Mouse (Mus musculus): ENCODE results near the gene Sorbs2.
"Not testable (repeated sequence)": the region's sequence is repeated elsewhere in the genome, so short reads cannot be mapped to it uniquely, and the experiment has no call there.

Gene Sorbs2

GRCm38 (mm10) chr8:45858391-45858790 lies 350.8 kb downstream of the Sorbs2 start:
- DNase-seq: no peak

DNA sequence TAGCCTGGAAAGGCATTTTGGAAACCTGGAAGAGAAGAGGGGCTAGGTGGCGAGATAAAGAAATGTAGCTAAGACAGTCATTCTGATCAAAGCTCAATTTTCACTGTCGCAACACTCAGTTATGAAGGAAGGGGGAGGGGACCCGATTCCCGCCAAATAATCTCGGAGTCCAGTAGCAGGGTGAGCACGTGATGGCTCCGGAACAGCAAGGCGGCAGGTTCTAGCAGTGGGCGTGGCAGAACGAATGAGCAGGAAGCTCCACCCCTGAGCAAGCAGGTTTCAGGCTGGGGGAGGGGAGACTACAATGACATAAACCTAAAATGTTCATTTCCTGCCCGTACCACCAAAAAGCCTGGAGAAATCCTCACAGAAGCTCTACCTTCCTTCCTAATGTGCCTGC lies 364.0 kb downstream of the Sorbs2 start:
- DNase-seq: not testable (repeated sequence)

GRCm38 (mm10) chr8:45872077-45872476 lies 364.5 kb downstream of the Sorbs2 start:
- DNase-seq: no peak

DNA sequence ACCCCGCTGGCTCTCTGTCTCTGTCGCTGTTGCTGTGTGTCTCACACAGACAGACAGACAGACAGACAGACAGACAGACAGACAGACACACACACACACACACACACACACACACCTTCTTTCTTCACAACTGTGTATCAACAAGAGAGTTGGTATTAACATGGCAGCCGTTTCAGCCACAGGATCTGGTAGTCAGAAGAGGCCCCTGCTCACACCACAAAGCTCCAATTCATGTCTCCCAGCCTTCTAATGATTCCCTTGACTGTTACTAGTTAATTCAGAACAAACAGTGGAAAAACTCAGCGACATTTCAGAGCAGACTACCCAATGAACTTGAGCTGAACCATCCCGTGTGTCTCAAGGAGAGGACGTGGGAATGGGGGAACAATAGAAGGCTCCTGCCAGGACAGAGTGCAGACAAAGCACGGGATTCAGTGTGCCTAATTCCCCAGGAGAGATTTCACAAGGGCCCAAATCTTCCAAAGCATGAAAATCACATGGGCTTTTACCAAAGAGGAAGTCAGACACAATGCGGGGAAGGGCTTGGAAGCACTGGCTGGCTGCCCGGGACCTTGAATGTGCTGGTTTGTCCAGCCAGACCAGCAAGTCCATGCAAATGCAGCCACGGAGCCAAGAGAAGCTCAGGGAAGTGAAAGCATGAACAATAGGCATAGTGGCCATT lies 367.5 kb downstream of the Sorbs2 start:
- DNase-seq: peak in 1 of 2 experiments; percentile 11

DNA sequence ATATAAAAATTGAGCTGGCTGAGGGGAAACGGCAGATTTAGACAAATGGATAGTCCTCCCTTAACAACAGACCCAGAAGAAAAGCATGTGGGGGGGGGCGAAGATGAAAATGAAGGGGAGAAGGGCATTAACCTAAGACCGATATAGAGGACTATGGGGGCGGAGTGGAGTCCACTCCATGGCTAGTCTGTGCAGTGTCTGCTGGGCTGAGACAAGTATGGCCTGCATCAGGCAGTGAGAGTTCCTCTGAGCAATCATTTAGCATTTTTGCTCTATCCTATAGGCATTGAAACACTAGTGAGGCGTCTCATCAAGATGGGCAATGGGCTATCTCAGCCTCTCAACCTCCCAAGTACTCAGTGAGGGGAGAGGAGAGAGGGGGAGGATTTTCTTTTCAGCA lies 368.8 kb downstream of the Sorbs2 start:
- DNase-seq: no peak

All from thymus, adult 18-20 months (tissue).